Mouse (Mus musculus) heart, embryonic 11.5 days (tissue): ENCODE measurements at regions not wholly inside any gene's neighbourhood (a gene's known extent, or its start where the extent isn't known, plus 50 kb on each side); places are given as distances from the start of the nearest gene placed in this dataset.

Experiments used
- ATAC-seq: fragments of 200-750 bp; cut with Nextera tagmentation; replicated peaks from 2 replicates; pipeline ENCODE4 v1.8.0; 2017; ENCODE audit warnings: moderate library complexity; ENCODE audit not compliant: insufficient number of reproducible peaks, low FRiP score, low TSS enrichment
- H3K27ac ChIP-seq: fragments of 300-500 bp; sonication (generic); 2 replicates; pipeline ENCODE4 v1.5.1; 2014; ENCODE audit warnings: mild to moderate bottlenecking, low read depth, low read length
- H3K27me3 ChIP-seq: fragments of 300-500 bp; sonication (generic); 2 replicates; pipeline ENCODE4 v1.6.1; 2014; ENCODE audit warnings: mild to moderate bottlenecking, low read length, mixed read lengths; ENCODE audit not compliant: control insufficient read depth, insufficient read depth
- H3K36me3 ChIP-seq: fragments of 300-500 bp; sonication (generic); 2 replicates; pipeline ENCODE4 v1.6.1; 2014; ENCODE audit warnings: mild to moderate bottlenecking, low read length, moderate library complexity, mixed read lengths; ENCODE audit not compliant: control insufficient read depth, insufficient read depth
- H3K4me1 ChIP-seq: fragments of 300-500 bp; sonication (generic); 2 replicates; pipeline ENCODE4 v1.6.1; 2014; ENCODE audit warnings: low read length; ENCODE audit not compliant: control insufficient read depth, insufficient read depth
- H3K4me2 ChIP-seq: fragments of 300-500 bp; sonication (generic); 2 replicates; pipeline ENCODE4 v1.6.1; 2014; ENCODE audit warnings: mild to moderate bottlenecking, moderate library complexity
- H3K4me3 ChIP-seq: fragments of 300-500 bp; sonication (generic); 2 replicates; pipeline ENCODE4 v1.5.1; 2014; ENCODE audit warnings: low read depth, low read length
- H3K9ac ChIP-seq: fragments of 300-500 bp; sonication (generic); 2 replicates; pipeline ENCODE4 v1.6.1; 2014; ENCODE audit warnings: mild to moderate bottlenecking, low read depth, low read length, moderate library complexity
- H3K9me3 ChIP-seq: fragments of 300-500 bp; sonication (generic); replicated peaks from 2 replicates; pipeline ENCODE4 v1.6.1; 2016; ENCODE audit warnings: low read length; ENCODE audit not compliant: control insufficient read depth
- WGBS: fragments of 180-500 bp; shearing (Covaris S2); extraction: QIAGEN DNeasy Blood & Tissue Kit; methylation state at CpG from one replicate; pipeline ENCODE4 v1.1.7; 2014; ENCODE audit not compliant: insufficient replicate concordance; 5-methylcytosine and 5-hydroxymethylcytosine counted together

DNA sequence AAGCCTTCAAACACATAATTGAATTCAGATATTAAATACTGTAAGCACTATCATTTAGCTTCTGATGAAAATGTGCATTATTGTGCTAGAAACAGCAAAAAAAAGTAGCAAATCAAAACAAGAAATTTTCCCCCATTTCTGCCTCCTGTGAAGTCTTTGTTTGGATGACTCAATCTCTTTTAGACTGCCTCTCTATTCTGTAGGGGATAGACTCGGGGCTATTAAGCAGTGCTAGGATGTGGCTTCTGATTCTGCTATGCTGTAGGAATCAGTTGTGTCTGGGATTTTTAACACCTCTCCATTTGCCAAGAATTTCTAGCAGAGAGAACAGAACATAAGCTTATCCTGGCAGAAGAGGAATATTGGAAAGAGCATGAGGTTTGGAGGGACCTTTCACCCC is 775.2 kb downstream of the Tmem114 start:
- no peak for ATAC-seq
- no peaks in the 10 kb centered on the region for H3K9me3 ChIP-seq
- no peaks in the 10 kb centered on the region for H3K36me3 ChIP-seq
- no peak overlapping the region for H3K27ac ChIP-seq
- H3K4me2 ChIP-seq = no peak overlapping the region
- 57% methylated on average over 1 of the region's 1 CpGs for WGBS
- no peaks in the 10 kb centered on the region for H3K27me3 ChIP-seq
- H3K4me3 ChIP-seq = no peak overlapping the region
- no peaks in the 10 kb centered on the region for H3K4me1 ChIP-seq
- H3K9ac ChIP-seq = no peak overlapping the region

DNA sequence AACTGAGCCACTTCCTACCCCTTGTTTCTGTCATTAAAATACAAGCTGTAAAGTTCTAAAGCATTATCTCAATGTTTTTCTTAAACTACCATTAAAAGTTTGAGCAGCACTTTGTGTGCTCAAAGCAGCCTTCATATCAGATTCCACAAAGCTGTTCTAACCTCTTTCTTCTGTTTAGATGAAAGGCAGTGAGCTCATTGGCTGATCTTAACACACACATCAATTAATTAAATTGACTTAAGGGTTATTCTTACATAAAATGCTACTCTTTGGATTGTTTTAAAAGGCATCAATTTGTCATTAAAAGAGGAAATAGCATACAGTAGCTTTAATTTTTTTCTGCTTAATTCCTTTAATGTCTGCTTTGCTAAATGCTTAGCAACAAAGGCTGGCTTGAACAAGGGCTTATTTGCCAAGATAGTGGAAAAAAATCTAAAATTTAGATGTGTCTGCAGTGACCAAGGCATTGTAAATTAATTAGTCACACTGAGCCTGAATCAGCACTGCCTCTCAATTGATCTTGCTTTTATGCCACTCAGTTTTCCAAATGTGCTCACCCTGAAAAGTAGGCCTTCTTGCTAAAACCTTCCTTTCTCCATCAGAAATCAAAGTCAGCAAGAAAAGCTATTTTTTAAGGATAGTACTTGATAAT is 777.5 kb downstream of the Tmem114 start:
- Histone ChIP-seq H3K9ac (no peak overlapping the region), H3K4me3 (no peak overlapping the region), H3K36me3 (no peaks in the 10 kb centered on the region), H3K27ac (no peak overlapping the region), H3K4me1 (no peaks in the 10 kb centered on the region), H3K27me3 (no peaks in the 10 kb centered on the region), H3K4me2 (no peak overlapping the region), H3K9me3 (no peaks in the 10 kb centered on the region)
- no peak for ATAC-seq

DNA sequence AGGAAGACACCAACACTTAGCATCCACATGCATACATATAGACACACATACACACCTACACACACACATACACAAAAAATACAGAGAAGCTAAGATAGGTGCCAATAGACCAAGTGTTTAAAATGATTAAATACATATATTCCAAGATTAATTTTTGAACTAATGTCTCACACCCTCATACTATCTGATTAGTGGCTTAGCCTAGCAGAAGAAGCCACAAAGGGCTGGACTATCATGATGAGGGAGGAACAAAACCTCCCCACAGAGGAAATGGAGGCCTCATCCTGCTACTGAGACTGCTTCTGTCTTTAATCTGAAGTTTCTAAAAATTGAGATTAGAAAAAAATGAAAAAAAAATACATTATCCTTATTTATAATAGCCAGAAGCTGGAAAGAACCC is 780.6 kb downstream of the Tmem114 start:
- no peak overlapping the region for H3K9ac ChIP-seq
- no peaks in the 10 kb centered on the region for H3K9me3 ChIP-seq
- no peak overlapping the region for H3K27ac ChIP-seq
- H3K27me3 ChIP-seq = no peaks in the 10 kb centered on the region
- no peaks in the 10 kb centered on the region for H3K36me3 ChIP-seq
- no peak overlapping the region for H3K4me2 ChIP-seq
- no peaks in the 10 kb centered on the region for H3K4me1 ChIP-seq
- H3K4me3 ChIP-seq = no peak overlapping the region
- ATAC-seq = no peak

DNA sequence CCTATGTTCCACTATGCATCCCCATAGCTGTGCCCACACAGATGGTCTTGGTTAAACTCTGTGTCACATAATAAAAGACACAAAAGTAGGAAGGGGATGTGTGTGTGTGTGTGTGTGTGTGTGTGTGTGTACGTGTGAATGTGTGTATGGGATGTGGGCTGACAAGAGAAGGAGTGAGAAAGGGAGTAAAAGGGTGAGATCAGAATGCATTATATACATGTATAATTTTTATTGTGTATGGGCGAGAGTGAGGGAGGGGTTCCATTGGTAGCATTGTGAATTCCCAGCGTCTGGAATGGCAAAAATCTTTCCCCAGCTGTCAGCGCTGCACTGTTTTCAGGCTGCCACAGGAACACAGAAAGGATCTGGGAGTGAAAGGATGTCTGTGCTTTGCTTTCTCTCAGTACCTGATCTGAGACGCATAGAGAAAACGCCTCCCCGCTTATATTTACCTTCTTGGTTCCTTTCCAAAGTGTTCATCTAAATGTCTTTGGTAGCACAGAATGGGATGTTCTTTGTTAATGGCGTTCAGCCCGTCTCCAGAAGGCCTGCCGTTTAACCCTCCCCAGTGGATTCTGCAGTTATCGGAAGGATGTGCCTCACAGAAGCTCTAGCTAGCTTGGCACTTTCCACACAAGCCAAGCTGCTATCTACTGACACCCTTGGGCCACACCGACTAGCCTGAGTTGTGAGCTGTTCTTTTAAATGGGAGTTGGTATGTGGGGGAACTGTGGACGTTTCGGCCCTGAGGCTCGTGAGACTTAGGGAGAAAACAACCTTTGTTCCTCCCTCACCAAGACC is 785.8 kb downstream of the Tmem114 start:
- Histone ChIP-seq H3K27ac (no peak overlapping the region), H3K4me2 (no peak overlapping the region), H3K4me1 (no peaks in the 10 kb centered on the region), H3K27me3 (no peaks in the 10 kb centered on the region), H3K36me3 (no peaks in the 10 kb centered on the region), H3K9me3 (no peaks in the 10 kb centered on the region), H3K4me3 (no peak overlapping the region), H3K9ac (no peak overlapping the region)
- ATAC-seq = no peak
- 67% methylated on average over 15 of the region's 15 CpGs for WGBS

DNA sequence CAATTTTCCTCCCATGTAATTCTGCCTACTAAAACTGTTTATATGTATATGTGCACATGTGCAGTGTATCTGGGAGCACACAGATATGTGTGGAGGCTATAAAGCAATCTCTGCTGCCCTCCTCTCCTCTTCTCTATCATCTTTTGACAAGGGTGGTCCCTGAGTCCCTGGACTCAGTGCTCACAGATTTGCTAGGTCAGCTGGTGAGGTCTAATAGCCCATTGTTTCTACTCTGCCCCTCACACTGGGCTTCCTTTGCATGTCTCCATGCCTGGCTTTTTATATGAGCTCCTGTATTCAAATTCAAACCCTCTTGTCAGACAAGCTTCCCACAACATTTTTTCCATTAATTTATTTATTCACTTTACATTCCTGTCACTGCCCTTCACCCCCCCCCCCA is 786.9 kb downstream of the Tmem114 start:
- no peak overlapping the region for H3K4me3 ChIP-seq
- no peaks in the 10 kb centered on the region for H3K36me3 ChIP-seq
- no peak overlapping the region for H3K27ac ChIP-seq
- H3K4me2 ChIP-seq = no peak overlapping the region
- H3K27me3 ChIP-seq = no peaks in the 10 kb centered on the region
- H3K9me3 ChIP-seq = no peaks in the 10 kb centered on the region
- H3K9ac ChIP-seq = no peak overlapping the region
- no peak for ATAC-seq
- no peaks in the 10 kb centered on the region for H3K4me1 ChIP-seq

DNA sequence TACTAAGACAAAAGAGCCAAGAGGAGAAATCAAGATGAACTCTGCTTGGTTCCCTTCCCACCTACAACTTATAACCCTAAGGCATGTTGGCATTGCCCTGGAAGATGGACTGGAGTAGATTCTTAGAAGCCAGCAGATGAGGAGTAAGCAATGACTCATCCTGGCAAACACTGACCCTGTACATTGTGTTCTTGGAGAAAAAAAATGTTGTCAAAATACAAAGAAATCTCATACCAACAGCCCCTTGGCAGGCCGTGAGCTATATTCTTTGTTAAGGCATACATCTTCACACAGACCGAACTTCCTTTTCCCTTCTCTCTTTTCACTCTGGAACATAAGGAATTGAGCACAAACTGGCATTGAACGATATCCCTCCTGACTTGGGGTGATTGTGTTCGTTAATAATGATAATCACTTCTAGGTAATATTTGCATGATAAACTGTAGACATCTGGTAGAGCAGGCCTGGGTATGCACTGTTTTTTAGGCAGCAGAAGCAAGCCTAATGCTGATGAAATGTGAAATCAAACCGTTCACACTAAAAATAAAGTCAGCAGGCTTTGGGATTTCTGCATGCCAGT is 787.7 kb downstream of the Tmem114 start:
- Histone ChIP-seq H3K27me3 (no peaks in the 10 kb centered on the region), H3K36me3 (no peaks in the 10 kb centered on the region), H3K9me3 (no peaks in the 10 kb centered on the region), H3K4me3 (no peak overlapping the region), H3K4me2 (no peak overlapping the region), H3K27ac (no peak overlapping the region), H3K9ac (no peak overlapping the region), H3K4me1 (no peaks in the 10 kb centered on the region)
- ATAC-seq = no peak
- WGBS = 70% methylated on average over 5 of the region's 5 CpGs

DNA sequence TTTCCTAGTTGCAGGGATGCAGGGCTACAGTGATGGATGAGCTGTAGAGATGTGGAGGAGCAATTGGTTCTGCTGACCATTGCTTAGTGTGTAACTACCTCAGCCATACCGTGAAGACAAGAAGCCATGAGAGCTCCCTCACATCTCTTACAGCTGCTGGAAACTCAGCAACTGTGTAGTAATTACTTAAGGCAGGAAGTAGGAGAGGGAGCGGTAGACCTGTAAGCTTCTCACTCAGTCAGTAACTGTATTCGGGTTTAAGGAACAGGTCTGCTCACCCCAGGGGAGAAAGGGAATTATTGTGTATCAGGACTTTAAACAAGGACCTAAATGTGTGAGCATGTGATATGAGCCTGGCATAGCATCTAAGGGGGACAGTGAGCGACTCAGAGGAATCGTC is 788.6 kb downstream of the Tmem114 start:
- 70% methylated on average over 5 of the region's 5 CpGs for WGBS
- no peak overlapping the region for H3K9ac ChIP-seq
- H3K27ac ChIP-seq = no peak overlapping the region
- no peaks in the 10 kb centered on the region for H3K36me3 ChIP-seq
- no peak for ATAC-seq
- H3K4me2 ChIP-seq = no peak overlapping the region
- no peaks in the 10 kb centered on the region for H3K4me1 ChIP-seq
- no peaks in the 10 kb centered on the region for H3K27me3 ChIP-seq
- no peaks in the 10 kb centered on the region for H3K9me3 ChIP-seq
- no peak overlapping the region for H3K4me3 ChIP-seq

DNA sequence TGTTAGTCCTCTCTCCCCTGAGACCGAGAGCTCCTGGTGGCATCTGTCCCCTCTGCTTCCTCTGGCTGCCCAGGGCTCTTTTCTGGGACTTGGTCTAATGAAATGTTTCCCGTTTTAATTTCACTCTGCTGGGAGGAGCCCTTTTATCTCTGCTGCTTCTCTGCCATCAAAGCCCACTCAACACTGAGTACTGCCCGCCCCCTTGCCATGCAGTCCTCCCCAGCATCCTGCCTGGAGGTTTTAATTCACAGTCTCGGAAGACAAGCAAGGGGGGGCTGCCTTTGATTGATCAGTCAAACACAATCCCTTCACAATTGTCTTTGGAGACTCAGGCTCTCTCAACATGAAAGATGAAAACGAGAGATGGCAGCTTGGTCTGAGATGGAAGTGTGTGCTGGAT is 792.5 kb downstream of the Tmem114 start:
- H3K27ac ChIP-seq = no peak overlapping the region
- H3K27me3 ChIP-seq = no peaks in the 10 kb centered on the region
- ATAC-seq = no peak
- no peaks in the 10 kb centered on the region for H3K9me3 ChIP-seq
- 10% methylated on average over 5 of the region's 5 CpGs for WGBS
- no peak overlapping the region for H3K9ac ChIP-seq
- no peaks in the 10 kb centered on the region for H3K4me1 ChIP-seq
- no peak overlapping the region for H3K4me2 ChIP-seq
- H3K36me3 ChIP-seq = no peaks in the 10 kb centered on the region
- H3K4me3 ChIP-seq = no peak overlapping the region

DNA sequence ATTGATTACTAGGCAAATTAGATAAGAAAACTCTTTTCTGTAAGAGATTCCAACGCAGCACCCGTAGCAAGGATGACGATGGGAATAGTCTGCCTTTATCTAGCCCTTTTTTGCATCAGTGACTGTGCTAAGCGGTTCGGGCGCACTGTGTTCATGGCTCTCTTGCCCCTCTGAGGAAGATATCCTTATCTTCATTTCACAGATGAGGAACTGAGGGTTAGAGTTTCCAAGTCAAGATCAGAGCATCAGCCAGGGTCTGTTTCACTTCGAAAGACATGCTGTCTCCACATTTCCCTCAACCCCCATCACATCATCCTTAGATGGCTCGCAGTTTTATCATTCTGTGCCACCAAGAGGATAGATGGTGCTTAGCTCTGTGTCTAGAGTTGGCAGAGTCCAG is 796.6 kb downstream of the Tmem114 start:
- H3K27me3 ChIP-seq = no peaks in the 10 kb centered on the region
- 37% methylated on average over 8 of the region's 8 CpGs for WGBS
- H3K36me3 ChIP-seq = no peaks in the 10 kb centered on the region
- no peak overlapping the region for H3K4me2 ChIP-seq
- H3K4me3 ChIP-seq = no peak overlapping the region
- no peaks in the 10 kb centered on the region for H3K9me3 ChIP-seq
- no peak overlapping the region for H3K27ac ChIP-seq
- H3K9ac ChIP-seq = no peak overlapping the region
- no peak for ATAC-seq
- H3K4me1 ChIP-seq = no peaks in the 10 kb centered on the region
